Mouse (Mus musculus): ENCODE results near the gene 5730455P16Rik. TPM values are rescaled to one million over a fixed set of nuclear protein-coding genes. Genes with fewer than 3 reads are reported as not detected.
"Not testable (repeated sequence)": the region's sequence is repeated elsewhere in the genome, so short reads cannot be mapped to it uniquely, and the experiment has no call there.

The 5730455P16Rik gene
- total and polyA plus RNA-seq, 2 experiments from 2014 or later: 25.2 to 50.6 TPM

DNA sequence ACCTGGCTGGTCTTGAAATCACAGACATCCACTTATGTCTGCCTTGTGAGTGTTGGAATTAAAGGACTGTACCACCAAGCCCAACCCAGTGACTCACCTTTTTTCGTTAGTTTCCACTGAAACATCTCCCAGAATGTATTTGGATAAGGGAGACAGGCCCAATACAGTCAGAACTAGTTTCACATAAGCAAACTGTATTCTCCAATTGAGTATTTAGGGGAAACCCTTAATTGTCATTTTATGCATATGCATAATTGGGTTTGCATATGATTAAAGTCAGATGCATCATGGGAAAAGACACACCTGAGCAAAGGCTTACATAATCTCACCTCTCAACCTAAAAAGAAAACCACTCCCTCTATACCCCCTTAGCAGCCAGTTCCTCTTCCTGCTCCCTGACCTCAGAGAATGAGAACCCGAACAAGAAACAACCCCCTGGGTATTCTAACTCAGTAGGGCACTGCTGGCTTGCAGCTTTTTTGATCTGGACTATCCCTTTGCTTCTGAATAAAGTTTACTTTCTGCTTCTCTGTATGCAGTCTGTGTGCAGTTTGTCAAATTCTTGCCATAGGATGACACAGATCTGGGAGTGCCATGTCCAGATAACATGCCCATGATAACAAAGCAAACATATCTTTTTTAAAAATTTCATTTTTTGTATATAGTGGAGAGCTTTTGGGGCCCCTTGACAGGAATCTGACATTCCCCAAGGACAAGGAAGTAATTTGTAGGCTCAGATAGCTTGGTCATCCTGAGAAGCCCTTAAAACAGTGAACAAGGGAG, 42.6 kb upstream of the 5730455P16Rik start:
- DNase-seq (ENCODE audit: low spot score) (no peak), ATAC-seq (ENCODE audit: low FRiP score) (no peak)
- H3K9me3 ChIP-seq (ENCODE audit: low read length): no peaks in the 10 kb centered on the region
- no peaks in the 10 kb centered on the region for H3K4me1 ChIP-seq (ENCODE audit: insufficient read depth, low read length)
- no peak overlapping the region for H3K27ac ChIP-seq (ENCODE audit: low read depth, low read length)
- H3K4me3 ChIP-seq (ENCODE audit: low read depth, low read length): no peak overlapping the region
- no peak overlapping the region for H3K4me2 ChIP-seq (ENCODE audit: low read depth, low read length, poor library complexity, severe bottlenecking)
- no peaks in the 10 kb centered on the region for H3K36me3 ChIP-seq (ENCODE audit: insufficient read depth, low read length)
- 51% methylated on average over 2 of the region's 2 CpGs for WGBS
- no peaks in the 10 kb centered on the region for H3K27me3 ChIP-seq (ENCODE audit: insufficient read depth, low read length)
- no peak overlapping the region for H3K9ac ChIP-seq (replicated peaks; ENCODE audit: low read length, poor library complexity, severe bottlenecking)
- no peak for TF ChIP-seq CTCF (IDR thresholded peaks at IDR 0.05)

DNA sequence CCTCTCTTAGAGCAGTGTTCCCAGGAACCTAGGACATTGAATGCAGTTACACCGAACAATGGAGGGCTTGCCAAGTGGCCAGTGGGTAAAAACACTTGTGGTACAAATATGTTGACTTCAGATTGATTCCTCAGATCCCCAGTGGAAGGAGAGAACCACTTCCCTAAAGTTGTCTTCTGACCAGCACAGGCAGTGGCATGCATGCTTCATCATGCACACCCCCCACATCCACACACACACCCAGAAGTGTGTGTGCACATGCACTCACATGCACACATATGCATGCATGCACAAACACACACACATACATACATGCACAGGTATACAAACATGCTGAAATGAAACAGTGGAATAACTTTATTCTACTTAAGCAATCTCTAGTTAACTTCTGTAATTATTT, 41.9 kb upstream of the 5730455P16Rik start:
- H3K4me1 ChIP-seq (ENCODE audit: insufficient read depth, low read length): no peaks in the 10 kb centered on the region
- no peak for TF ChIP-seq CTCF (IDR thresholded peaks at IDR 0.05)
- no peak overlapping the region for H3K9ac ChIP-seq (replicated peaks; ENCODE audit: low read length, poor library complexity, severe bottlenecking)
- no peaks in the 10 kb centered on the region for H3K9me3 ChIP-seq (ENCODE audit: low read length)
- no peak for DNase-seq (ENCODE audit: low spot score)
- 100% methylated on average over 1 of the region's 1 CpGs for WGBS
- H3K4me2 ChIP-seq (ENCODE audit: low read depth, low read length, poor library complexity, severe bottlenecking): no peak overlapping the region
- H3K27me3 ChIP-seq (ENCODE audit: insufficient read depth, low read length): no peaks in the 10 kb centered on the region
- ATAC-seq (ENCODE audit: low FRiP score): no peak
- H3K27ac ChIP-seq (ENCODE audit: low read depth, low read length): no peak overlapping the region
- H3K4me3 ChIP-seq (ENCODE audit: low read depth, low read length): no peak overlapping the region
- H3K36me3 ChIP-seq (ENCODE audit: insufficient read depth, low read length): peaks cover 3% of the 10 kb centered on the region; the same call in 1 of the 2 replicates

DNA sequence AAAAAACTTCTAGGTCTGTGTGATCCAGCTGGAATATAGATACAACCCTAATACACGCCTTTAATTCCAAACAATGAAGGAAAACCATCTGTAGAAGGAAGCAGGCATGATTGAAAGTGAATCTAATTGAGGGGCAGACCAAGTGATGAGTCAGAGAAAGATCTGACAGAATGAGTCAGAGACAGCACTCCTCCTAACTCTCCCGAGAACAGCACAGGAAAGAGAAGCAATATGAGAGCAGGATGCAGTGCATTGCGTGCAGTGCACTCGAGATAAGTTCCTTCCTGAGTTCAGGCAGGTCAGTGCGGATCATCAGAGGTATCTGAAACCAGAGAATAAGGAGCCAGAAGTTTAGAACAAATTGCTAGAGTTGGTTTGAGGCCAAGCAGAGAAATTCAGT, 39.3 kb upstream of the 5730455P16Rik start:
- no peak overlapping the region for H3K9ac ChIP-seq (replicated peaks; ENCODE audit: low read length, poor library complexity, severe bottlenecking)
- no peak for DNase-seq (ENCODE audit: low spot score)
- 94% methylated on average over 5 of the region's 5 CpGs for WGBS
- H3K4me3 ChIP-seq (ENCODE audit: low read depth, low read length): no peak overlapping the region
- H3K9me3 ChIP-seq (ENCODE audit: low read length): no peaks in the 10 kb centered on the region
- no peak overlapping the region for H3K4me2 ChIP-seq (ENCODE audit: low read depth, low read length, poor library complexity, severe bottlenecking)
- TF ChIP-seq CTCF (IDR thresholded peaks at IDR 0.05): no peak
- H3K4me1 ChIP-seq (ENCODE audit: insufficient read depth, low read length): no peaks in the 10 kb centered on the region
- no peaks in the 10 kb centered on the region for H3K27me3 ChIP-seq (ENCODE audit: insufficient read depth, low read length)
- no peak overlapping the region for H3K27ac ChIP-seq (ENCODE audit: low read depth, low read length)
- no peak for ATAC-seq (ENCODE audit: low FRiP score)
- peaks cover 3% of the 10 kb centered on the region; the same call in 1 of the 2 replicates for H3K36me3 ChIP-seq (ENCODE audit: insufficient read depth, low read length)

DNA sequence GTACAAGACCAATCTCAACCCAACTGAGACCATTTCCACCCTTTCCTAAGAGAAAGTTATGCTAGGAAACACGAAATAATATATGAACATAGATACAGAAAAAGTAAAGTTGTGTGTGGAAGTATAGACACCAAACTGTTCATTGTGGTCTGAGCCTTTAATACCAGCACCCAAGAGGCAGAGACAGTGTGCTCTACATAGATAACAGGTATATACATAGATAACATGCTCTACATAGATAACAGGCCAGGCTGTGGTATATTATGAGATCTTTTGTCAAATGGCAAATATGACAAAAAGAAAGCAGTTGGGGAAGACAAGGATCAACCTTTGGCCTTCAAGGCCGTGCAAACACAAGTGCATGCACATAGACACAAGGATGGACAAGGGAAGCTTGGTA, 32.5 kb upstream of the 5730455P16Rik start:
- ATAC-seq (ENCODE audit: low FRiP score) (no peak), DNase-seq (ENCODE audit: low spot score) (no peak)
- H3K4me2 ChIP-seq (ENCODE audit: low read depth, low read length, poor library complexity, severe bottlenecking): no peak overlapping the region
- H3K4me3 ChIP-seq (ENCODE audit: low read depth, low read length): no peak overlapping the region
- no peaks in the 10 kb centered on the region for H3K4me1 ChIP-seq (ENCODE audit: insufficient read depth, low read length)
- no peak for TF ChIP-seq CTCF (IDR thresholded peaks at IDR 0.05)
- no peak overlapping the region for H3K9ac ChIP-seq (replicated peaks; ENCODE audit: low read length, poor library complexity, severe bottlenecking)
- H3K9me3 ChIP-seq (ENCODE audit: low read length): no peaks in the 10 kb centered on the region
- peaks cover 19% of the 10 kb centered on the region for H3K36me3 ChIP-seq (ENCODE audit: insufficient read depth, low read length)
- 89% methylated on average over 2 of the region's 2 CpGs for WGBS
- no peak overlapping the region for H3K27ac ChIP-seq (ENCODE audit: low read depth, low read length)
- no peaks in the 10 kb centered on the region for H3K27me3 ChIP-seq (ENCODE audit: insufficient read depth, low read length)

DNA sequence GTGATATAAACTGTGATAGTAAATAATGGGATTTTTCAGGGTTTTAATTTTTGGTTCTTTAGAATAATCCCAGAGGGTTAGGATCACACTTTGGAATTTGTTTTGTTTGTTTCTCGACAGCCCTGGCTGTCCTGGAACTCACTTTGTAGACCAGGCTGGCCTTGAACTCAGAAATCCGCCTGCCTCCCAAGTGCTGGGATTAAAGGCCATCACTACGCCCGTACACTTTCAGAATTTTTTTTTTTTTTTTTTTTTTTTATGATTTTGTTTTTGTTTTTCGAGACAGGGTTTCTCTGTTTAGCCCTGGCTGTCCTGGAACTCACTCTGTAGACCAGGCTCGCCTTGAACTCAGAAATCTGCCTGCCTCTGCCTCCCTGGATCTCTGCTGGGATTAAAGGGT, 30.0 kb upstream of the 5730455P16Rik start:
- not testable (repeated sequence) for ATAC-seq (ENCODE audit: low FRiP score); H3K4me2 ChIP-seq (ENCODE audit: low read depth, low read length, poor library complexity, severe bottlenecking); H3K4me3 ChIP-seq (ENCODE audit: low read depth, low read length); H3K9me3 ChIP-seq (ENCODE audit: low read length); H3K9ac ChIP-seq (replicated peaks; ENCODE audit: low read length, poor library complexity, severe bottlenecking); DNase-seq (ENCODE audit: low spot score); H3K4me1 ChIP-seq (ENCODE audit: insufficient read depth, low read length); H3K27me3 ChIP-seq (ENCODE audit: insufficient read depth, low read length); H3K27ac ChIP-seq (ENCODE audit: low read depth, low read length)
- 92% methylated on average over 6 of the region's 6 CpGs for WGBS
- peaks cover 23% of the 10 kb centered on the region for H3K36me3 ChIP-seq (ENCODE audit: insufficient read depth, low read length)

DNA sequence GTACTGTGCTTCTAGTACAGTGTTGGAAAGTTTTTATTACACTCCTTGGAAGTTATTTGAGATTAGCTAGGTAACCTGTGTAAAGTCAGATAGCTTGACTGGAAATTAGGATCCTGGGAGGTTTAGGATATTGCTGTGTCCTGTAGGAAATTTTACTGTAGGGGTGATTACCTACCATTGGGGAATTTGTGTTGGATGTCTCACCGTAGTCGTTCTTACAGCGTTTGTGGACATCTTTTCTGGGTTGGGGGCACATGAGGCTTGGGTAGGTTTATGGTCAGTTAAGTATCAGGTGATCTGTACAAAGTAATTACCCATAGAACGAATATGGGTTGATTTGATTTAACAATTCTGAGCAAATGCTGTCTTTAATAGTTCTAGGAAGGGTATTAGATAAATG, 18.8 kb upstream of the 5730455P16Rik start:
- no peak for DNase-seq (ENCODE audit: low spot score)
- H3K27me3 ChIP-seq (ENCODE audit: insufficient read depth, low read length): no peaks in the 10 kb centered on the region
- no peak overlapping the region for H3K9ac ChIP-seq (replicated peaks; ENCODE audit: low read length, poor library complexity, severe bottlenecking)
- H3K4me2 ChIP-seq (ENCODE audit: low read depth, low read length, poor library complexity, severe bottlenecking): no peak overlapping the region
- H3K4me1 ChIP-seq (ENCODE audit: insufficient read depth, low read length): no peaks in the 10 kb centered on the region
- no peaks in the 10 kb centered on the region for H3K9me3 ChIP-seq (ENCODE audit: low read length)
- TF ChIP-seq CTCF (IDR thresholded peaks at IDR 0.05): no peak
- peaks cover 29% of the 10 kb centered on the region for H3K36me3 ChIP-seq (ENCODE audit: insufficient read depth, low read length)
- H3K27ac ChIP-seq (ENCODE audit: low read depth, low read length): no peak overlapping the region
- no peak for ATAC-seq (ENCODE audit: low FRiP score)
- no peak overlapping the region for H3K4me3 ChIP-seq (ENCODE audit: low read depth, low read length)
- 92% methylated on average over 4 of the region's 4 CpGs for WGBS

Measured in midbrain, postnatal 0 days (tissue).